14 mouse cellular contexts compared by ENCODE assay signal in genomic region chr7:92766096-92767090, GRCm38 (mm10). TPM values are rescaled to one million over a fixed set of nuclear protein-coding genes. Genes with fewer than 3 reads are reported as not detected.
A peak's percentile ranks its signal among the peaks of the same experiment; 100 is the strongest.
DNase-seq lines count a peak whose midpoint lies in the region; ATAC-seq lines count a peak whose summit lies in the region.
"Had no signal": no experiment of that assay in that cellular context is flagged by ENCODE, and none has a peak within 500 bp of the region (broad histone marks: within the 10 kb centered on the region; RNA-seq: fewer than 3 reads in every experiment).

No protein-coding gene starts in this region.

- ATAC-seq in embryonic facial prominence, embryonic 13.5 days (ENCODE audit: insufficient number of reproducible peaks, insufficient read depth, low FRiP score, low TSS enrichment, low read depth): 0 out of 2 replicates have a peak, but pooled peaks have one; percentile 48
- ATAC-seq in kidney, embryonic 16.5 days (ENCODE audit: low FRiP score, low TSS enrichment): peak; percentile 39; the same call in 1 of the 2 replicates
- ATAC-seq in midbrain, embryonic 14.5 days (ENCODE audit: low FRiP score, low TSS enrichment): no peak
- ATAC-seq in midbrain, embryonic 15.5 days (replicated peaks): no peak

- no peaks in the 10 kb centered on the region for H3K9me3 ChIP-seq in embryonic facial prominence, embryonic 13.5 days
- no peaks in the 10 kb centered on the region for H3K9me3 ChIP-seq in embryonic facial prominence, embryonic 10.5 days
- no peaks in the 10 kb centered on the region for H3K9me3 ChIP-seq in kidney, embryonic 16.5 days (ENCODE audit: low read length)
- no peaks in the 10 kb centered on the region for H3K9me3 ChIP-seq in midbrain, embryonic 14.5 days (ENCODE audit: control insufficient read depth, low read length)
- no peaks in the 10 kb centered on the region for H3K9me3 ChIP-seq in midbrain, embryonic 15.5 days
- H3K9me3 ChIP-seq: heart, embryonic 12.5 days; hindbrain, embryonic 12.5 days; liver, embryonic 13.5 days had no signal

- no peak overlapping the region for H3K9ac ChIP-seq in embryonic facial prominence, embryonic 13.5 days
- no peak overlapping the region for H3K9ac ChIP-seq in kidney, embryonic 16.5 days (replicated peaks; ENCODE audit: low read length)
- no peak overlapping the region for H3K9ac ChIP-seq in midbrain, embryonic 14.5 days (replicated peaks; ENCODE audit: low read length)
- no peak overlapping the region for H3K9ac ChIP-seq in midbrain, embryonic 15.5 days
- H3K9ac ChIP-seq: heart, embryonic 12.5 days; hindbrain, embryonic 12.5 days; liver, embryonic 13.5 days had no signal

- no peak overlapping the region for H3K4me2 ChIP-seq in embryonic facial prominence, embryonic 13.5 days
- no peak overlapping the region for H3K4me2 ChIP-seq in kidney, embryonic 16.5 days (replicated peaks; ENCODE audit: low read depth, low read length)
- H3K4me2 ChIP-seq in midbrain, embryonic 14.5 days (ENCODE audit: low read length): no peak overlapping the region
- H3K4me2 ChIP-seq in midbrain, embryonic 15.5 days: no peak overlapping the region
- H3K4me2 ChIP-seq: heart, embryonic 12.5 days; hindbrain, embryonic 12.5 days; liver, embryonic 13.5 days had no signal

- H3K36me3 ChIP-seq in embryonic facial prominence, embryonic 13.5 days: no peaks in the 10 kb centered on the region
- H3K36me3 ChIP-seq in embryonic facial prominence, embryonic 10.5 days (replicated peaks): no peaks in the 10 kb centered on the region
- H3K36me3 ChIP-seq in kidney, embryonic 16.5 days (ENCODE audit: insufficient read depth, low read length): no peaks in the 10 kb centered on the region
- H3K36me3 ChIP-seq in midbrain, embryonic 14.5 days (ENCODE audit: control insufficient read depth, insufficient read depth, low read length): no peaks in the 10 kb centered on the region
- no peaks in the 10 kb centered on the region for H3K36me3 ChIP-seq in midbrain, embryonic 15.5 days (replicated peaks)
- H3K36me3 ChIP-seq: heart, embryonic 12.5 days; hindbrain, embryonic 12.5 days; liver, embryonic 13.5 days had no signal

- no peak for DNase-seq in embryonic facial prominence, embryonic 10.5 days (ENCODE audit: low spot score)
- DNase-seq in kidney, postnatal 10 days: no peak
- DNase-seq in midbrain, embryonic 14.5 days: peak; percentile 8
- peak; percentile 41 to 45 for DNase-seq in right cerebral cortex, postnatal 10 days (ENCODE audit: low spot score in 2 of 2)
- DNase-seq in cerebellum, postnatal 25 days: no peak
- DNase-seq: kidney, postnatal 36 days; liver, embryonic 13.5 days; lung, postnatal 4 days; thymus, postnatal 36 days had no signal

- no peak overlapping the region for H3K27ac ChIP-seq in embryonic facial prominence, embryonic 13.5 days
- H3K27ac ChIP-seq in embryonic facial prominence, embryonic 10.5 days (replicated peaks): no peak overlapping the region
- H3K27ac ChIP-seq in kidney, embryonic 16.5 days (ENCODE audit: low read length): no peak overlapping the region
- H3K27ac ChIP-seq in midbrain, embryonic 14.5 days (replicated peaks; ENCODE audit: low read depth, low read length): no peak overlapping the region
- H3K27ac ChIP-seq in midbrain, embryonic 15.5 days: no peak overlapping the region
- H3K27ac ChIP-seq: hindbrain, embryonic 12.5 days; liver, embryonic 13.5 days had no signal

- 50% methylated on average over 9 of the region's 9 CpGs for WGBS in embryonic facial prominence, embryonic 13.5 days
- WGBS in embryonic facial prominence, embryonic 10.5 days: 73% methylated on average over 9 of the region's 9 CpGs
- 32% methylated on average over 9 of the region's 9 CpGs for WGBS in kidney, embryonic 16.5 days
- 62% methylated on average over 9 of the region's 9 CpGs for WGBS in midbrain, embryonic 14.5 days
- 61% methylated on average over 9 of the region's 9 CpGs for WGBS in midbrain, embryonic 15.5 days

- no peaks in the 10 kb centered on the region for H3K27me3 ChIP-seq in embryonic facial prominence, embryonic 13.5 days
- no peaks in the 10 kb centered on the region for H3K27me3 ChIP-seq in embryonic facial prominence, embryonic 10.5 days (replicated peaks; ENCODE audit: low read depth, poor library complexity, severe bottlenecking)
- no peaks in the 10 kb centered on the region for H3K27me3 ChIP-seq in kidney, embryonic 16.5 days (ENCODE audit: insufficient read depth, low read length)
- H3K27me3 ChIP-seq in midbrain, embryonic 14.5 days (ENCODE audit: control insufficient read depth, insufficient read depth, low read length): no peaks in the 10 kb centered on the region
- no peaks in the 10 kb centered on the region for H3K27me3 ChIP-seq in midbrain, embryonic 15.5 days (replicated peaks)
- H3K27me3 ChIP-seq: heart, embryonic 12.5 days; hindbrain, embryonic 12.5 days; liver, embryonic 13.5 days had no signal

- H3K4me3 ChIP-seq in embryonic facial prominence, embryonic 13.5 days: no peak overlapping the region
- no peak overlapping the region for H3K4me3 ChIP-seq in embryonic facial prominence, embryonic 10.5 days
- no peak overlapping the region for H3K4me3 ChIP-seq in kidney, embryonic 16.5 days (ENCODE audit: low read length)
- H3K4me3 ChIP-seq in midbrain, embryonic 14.5 days (replicated peaks; ENCODE audit: low read depth, low read length): no peak overlapping the region
- no peak overlapping the region for H3K4me3 ChIP-seq in midbrain, embryonic 15.5 days
- H3K4me3 ChIP-seq: heart, embryonic 12.5 days; hindbrain, embryonic 12.5 days; liver, embryonic 13.5 days had no signal

- H3K4me1 ChIP-seq in embryonic facial prominence, embryonic 13.5 days: peaks cover 35% of the 10 kb centered on the region
- H3K4me1 ChIP-seq in embryonic facial prominence, embryonic 10.5 days: peaks cover 10% of the 10 kb centered on the region; the same call in 1 of the 2 replicates
- peaks cover 22% of the 10 kb centered on the region; the same call in 1 of the 2 replicates for H3K4me1 ChIP-seq in kidney, embryonic 16.5 days (ENCODE audit: insufficient read depth, low read length)
- peaks cover 4% of the 10 kb centered on the region for H3K4me1 ChIP-seq in midbrain, embryonic 14.5 days (ENCODE audit: control insufficient read depth, insufficient read depth, low read length)
- H3K4me1 ChIP-seq in midbrain, embryonic 15.5 days: peaks cover 8% of the 10 kb centered on the region

RNA-seq across cellular contexts. Expression of gene Rab30, which starts 25.0 kb away (rescaled TPM):
- polyA plus RNA-seq in embryonic facial prominence, embryonic 13.5 days (2015; fragmentation: Nextera tagmentation; extraction: Ambion mirVana): 22.5 and 23.0 TPM in 2 replicates
- 9.1 and 12.3 TPM in 2 replicates for polyA plus RNA-seq in embryonic facial prominence, embryonic 10.5 days (2016; fragmentation: Nextera tagmentation; extraction: Ambion mirVana)
- 7.4 and 8.0 TPM in 2 replicates for polyA plus RNA-seq in kidney, embryonic 16.5 days (2015; fragmentation: Nextera tagmentation; extraction: Ambion mirVana)
- 28.1 and 40.2 TPM in 2 replicates for polyA plus RNA-seq in midbrain, embryonic 14.5 days (2014; fragmentation: Nextera tagmentation; extraction: Ambion mirVana)
- 20.3 and 23.0 TPM in 2 replicates for polyA plus RNA-seq in midbrain, embryonic 15.5 days (2015; fragmentation: Nextera tagmentation; extraction: Ambion mirVana)

Comparison
In these comparisons a context has a peak if more than half of its experiments do, and no peak if none do; other contexts are left out.
1. ATAC-seq: peak in embryonic facial prominence, embryonic 13.5 days (single experiment) and kidney, embryonic 16.5 days (single experiment); none in midbrain, embryonic 14.5 days (single experiment) and midbrain, embryonic 15.5 days (single experiment).
2. DNase-seq: peak in midbrain, embryonic 14.5 days (single experiment) and right cerebral cortex, postnatal 10 days (2 of 2); none in embryonic facial prominence, embryonic 10.5 days (single experiment), kidney, postnatal 10 days (single experiment) and cerebellum, postnatal 25 days (0 of 2).